Mouse (Mus musculus) retina, adult 2 months (tissue): ENCODE measurements at regions not wholly inside any gene's neighbourhood (a gene's known extent, or its start where the extent isn't known, plus 50 kb on each side); places are given as distances from the start of the nearest gene placed in this dataset.

Experiments
- DNase-seq: peaks from one replicate; pipeline ENCODE4 v3.0.0-alpha.2; 2012; ENCODE audit warnings: low read depth, low spot score

DNA sequence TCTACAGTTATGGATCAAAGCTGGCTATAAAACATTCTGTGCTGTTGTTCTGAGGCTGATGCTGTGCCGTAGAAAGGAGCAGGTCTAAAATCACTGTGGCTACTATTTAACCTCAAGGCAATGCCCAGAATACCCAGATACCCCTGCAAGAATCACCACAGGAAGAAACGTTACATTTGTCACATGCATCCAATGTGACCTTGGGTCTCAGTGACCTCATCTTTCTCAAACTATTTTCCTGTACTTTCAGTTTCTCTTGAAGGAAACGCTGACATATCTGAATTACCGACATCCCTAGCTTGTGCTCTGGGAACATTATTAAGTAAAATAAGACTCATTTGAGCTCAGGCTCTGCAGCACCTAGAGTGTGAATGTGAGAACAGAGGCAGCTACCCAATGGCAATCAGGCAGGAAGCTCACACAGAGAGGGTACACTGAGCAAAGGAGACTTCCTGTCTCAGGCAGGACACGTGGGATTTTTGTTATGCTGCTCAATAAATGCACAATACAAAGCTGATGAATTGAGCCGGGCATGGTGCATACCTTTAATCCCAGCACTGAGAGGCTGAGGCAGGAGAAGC lies 436.7 kb upstream of the Jarid2 start:
- DNase-seq, result no peak

DNA sequence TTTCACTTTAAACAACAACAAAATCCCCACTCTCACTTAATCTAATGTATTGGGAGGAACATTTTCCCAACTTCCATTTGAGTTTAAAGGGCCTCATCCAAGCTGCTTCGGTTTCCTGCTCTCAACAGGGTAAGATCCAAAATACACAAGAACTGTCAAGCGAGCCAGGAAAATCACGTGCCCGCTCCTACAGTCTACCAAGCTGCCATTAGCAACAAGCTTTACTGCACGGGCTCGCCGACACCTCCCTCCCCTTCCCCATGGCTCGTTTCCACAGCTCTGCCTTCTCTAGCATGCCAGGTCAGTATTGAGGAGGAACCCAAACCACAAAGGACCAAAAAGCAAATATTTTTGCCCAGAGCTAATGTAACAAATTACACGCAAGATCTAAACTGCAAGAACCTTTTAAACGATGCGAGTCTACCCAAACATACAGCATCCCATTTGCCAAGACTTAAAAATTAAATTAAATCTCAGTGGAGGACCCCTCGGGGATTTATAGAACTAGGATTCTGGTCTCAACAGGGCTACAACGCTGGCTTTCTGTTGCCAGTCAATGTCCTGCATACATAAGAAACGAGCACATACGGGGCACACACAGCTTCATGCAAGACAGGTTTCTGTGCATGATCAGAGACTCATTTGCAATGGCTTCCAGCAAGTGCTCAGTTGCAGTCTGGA lies 435.4 kb upstream of the Jarid2 start:
- no peak for DNase-seq

DNA sequence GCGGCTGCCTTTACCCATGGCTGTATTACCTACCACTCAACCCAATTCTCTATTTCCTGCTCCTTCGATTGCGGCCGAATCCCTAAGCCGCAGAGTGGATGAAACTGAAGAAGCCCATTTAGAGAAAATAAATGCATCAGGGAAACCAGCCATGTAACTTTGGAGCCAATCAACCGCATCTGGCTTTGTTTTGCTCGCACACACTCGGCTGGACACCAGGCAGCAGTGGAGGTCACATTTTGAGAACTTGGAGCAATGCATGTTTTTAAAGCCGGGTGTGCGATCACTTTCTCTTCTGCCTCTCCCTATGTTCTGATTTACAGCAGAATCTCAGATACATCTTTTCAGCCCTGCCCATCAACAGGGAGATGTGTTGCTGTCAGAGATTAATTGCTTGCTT lies 433.7 kb upstream of the Jarid2 start:
- DNase-seq, result no peak

DNA sequence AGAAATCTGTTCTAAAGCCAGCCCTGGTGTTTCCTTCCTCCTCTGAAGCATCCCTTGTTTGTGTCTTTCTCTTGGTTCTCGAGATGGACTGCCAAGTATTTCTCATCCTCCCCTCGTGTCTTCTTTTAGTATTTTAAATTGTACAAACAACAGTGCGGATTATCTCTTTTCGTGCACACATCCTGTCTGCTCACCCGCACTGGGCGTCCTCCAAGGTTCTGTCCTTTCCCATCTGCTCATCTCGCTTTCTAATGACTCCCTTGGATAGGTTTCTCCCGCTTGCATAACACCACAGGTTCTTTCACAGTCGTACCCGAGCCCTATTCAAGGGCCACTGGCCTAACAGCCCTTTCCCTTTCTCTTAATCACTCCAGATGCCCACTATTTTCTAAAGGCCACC lies 428.7 kb upstream of the Jarid2 start:
- no peak for DNase-seq

DNA sequence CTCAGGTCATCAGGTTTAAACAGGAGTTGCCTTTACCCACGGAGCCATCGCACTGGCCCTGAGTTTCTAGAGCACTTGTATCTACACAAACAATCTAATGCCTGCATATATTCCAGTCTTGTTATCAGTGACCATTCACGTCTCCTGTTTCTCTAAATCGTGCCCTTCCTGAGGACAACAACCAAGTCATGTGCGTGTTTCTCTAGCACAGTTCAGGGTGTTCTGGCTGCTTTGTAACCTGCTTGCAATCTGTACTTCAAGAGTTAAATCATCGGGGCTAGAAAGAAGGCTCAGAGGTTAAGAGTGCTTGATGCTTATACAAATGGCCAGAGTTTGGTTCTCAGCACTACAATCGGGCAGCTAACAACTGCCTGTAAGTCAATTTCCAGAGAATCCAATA lies 428.1 kb upstream of the Jarid2 start:
- DNase-seq, result no peak

DNA sequence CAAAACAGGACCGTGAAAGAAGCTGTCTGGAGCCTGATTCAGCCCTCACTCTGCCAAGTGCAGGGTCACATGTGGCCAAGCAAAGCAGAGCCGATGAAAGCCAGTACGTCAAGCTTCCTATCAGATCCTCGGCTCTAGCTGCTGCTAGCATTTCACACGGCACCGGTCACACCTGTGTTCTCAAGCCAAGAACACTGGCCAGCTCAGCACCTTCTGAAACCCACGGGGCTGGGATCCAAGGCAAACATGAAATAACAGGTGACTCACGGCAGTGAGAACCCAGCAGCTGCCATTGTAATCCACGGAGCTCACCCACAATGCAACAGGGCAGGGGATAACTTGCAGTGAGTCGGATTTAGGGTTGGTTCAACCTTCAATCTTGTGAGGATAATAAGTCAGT lies 427.3 kb upstream of the Jarid2 start:
- no peak for DNase-seq

DNA sequence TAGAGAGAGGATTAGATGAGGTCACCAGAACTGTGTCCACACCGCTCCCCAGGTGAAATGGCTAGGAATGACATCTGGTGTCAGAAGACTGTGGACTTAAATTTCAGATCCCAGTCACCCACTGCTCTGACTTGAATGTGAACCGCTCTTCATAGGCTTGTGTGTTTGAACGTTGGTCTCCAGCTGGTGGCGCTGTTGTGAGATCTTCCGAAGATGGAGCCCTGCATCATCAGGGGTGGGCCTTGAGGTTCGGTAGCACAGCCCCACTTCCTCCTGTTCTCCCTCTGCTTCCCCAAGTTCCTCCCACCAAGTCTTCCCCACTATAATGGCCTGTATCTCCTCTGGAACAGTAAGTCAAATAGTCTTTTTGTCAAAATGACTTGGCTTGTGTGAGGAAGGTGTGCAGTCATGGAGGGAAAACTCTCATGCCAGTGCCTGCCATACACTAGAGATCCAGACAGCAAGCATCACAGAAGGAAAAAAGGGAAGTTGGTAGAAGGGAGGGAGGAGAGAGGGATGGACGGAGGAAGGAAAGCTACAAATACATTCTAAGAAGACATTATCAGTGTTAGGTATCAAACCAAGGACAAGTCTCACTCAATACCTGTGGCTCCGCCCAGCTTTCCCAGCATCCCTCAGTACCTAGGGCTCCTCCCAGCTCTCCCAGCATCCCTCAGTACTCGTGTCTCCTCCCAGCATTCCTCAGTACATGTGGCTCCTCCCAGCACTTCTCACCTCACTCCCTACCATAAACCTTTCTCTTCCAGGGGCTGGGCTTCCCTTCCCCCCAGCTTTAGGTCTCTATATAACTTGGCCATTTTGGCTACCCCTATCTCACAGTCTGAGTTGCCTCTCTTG lies 423.9 kb upstream of the Jarid2 start:
- DNase-seq, result no peak

DNA sequence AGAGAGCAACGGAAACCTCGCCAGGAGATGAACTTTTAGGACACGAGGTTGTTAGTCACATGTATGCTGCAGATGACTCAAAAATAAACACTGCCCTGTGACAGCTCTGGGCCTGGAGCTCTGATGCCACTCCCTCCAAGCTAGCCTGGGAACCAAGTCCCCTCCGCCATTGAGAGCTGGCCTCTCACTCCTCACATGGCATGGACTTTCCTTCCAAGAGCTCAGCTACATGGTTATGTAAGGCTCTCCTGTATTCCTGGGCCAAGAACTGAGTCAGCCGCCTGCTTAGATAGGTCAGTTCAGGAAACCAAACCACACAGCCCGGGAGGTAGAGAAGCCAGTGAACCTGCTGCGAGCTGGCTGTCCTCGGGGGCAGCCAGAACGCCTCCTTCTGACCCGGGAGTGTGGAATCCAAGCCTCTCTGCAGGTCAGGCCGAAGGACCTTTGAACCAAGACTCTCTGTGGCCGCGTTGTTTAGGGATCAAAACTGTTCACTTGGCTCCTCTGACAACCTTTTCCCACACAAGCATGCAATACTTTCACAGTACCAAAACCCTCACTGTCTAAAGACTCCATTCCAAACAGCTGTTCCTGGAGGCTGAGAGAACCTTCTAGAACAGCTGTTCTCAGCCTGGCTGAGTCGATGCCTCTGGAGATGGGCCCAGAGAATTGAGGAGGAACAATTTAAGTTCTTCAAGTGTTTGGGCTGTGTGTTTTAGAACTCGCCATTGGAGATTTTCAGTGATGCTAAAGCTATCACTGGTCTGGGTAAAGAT lies 422.8 kb upstream of the Jarid2 start:
- DNase-seq, result no peak

DNA sequence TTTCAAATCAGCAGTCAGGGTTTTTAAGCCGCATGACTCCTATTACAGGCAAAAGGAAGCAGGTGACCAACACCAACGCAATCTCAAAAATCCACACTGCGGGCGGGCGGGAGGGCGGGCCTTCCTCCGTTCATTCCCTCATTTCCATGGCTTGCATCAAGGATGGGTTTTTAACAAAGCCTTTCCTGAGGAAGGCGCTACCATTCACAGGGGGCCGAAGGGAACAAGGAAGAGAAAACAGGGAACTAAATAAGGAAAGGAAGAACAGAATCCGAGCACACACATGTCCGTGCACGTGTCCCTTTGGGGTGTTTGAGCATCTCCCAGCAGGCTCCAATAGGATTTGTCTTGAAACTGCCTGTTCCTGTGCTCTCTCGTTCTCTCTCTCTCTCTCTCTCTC lies 421.0 kb upstream of the Jarid2 start:
- no peak for DNase-seq

DNA sequence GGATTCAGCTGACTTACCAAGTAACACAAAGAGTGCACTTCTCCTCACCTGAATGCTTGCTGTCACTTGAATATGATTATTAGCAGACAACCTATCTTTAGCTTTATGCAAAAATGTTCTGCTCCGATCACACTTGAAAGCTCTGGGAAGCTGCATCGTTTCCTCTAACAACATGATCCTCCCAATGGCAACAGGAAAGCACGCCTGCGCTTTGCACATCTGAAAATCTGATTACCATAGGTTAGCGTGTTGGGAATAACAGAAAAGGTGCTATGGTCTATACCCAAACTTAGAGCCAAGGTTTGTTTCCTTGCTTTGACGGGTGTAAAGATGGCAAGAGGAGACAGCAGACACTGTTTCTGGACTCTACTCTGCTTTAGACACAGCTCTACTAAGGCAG lies 417.0 kb upstream of the Jarid2 start:
- no peak for DNase-seq

DNA sequence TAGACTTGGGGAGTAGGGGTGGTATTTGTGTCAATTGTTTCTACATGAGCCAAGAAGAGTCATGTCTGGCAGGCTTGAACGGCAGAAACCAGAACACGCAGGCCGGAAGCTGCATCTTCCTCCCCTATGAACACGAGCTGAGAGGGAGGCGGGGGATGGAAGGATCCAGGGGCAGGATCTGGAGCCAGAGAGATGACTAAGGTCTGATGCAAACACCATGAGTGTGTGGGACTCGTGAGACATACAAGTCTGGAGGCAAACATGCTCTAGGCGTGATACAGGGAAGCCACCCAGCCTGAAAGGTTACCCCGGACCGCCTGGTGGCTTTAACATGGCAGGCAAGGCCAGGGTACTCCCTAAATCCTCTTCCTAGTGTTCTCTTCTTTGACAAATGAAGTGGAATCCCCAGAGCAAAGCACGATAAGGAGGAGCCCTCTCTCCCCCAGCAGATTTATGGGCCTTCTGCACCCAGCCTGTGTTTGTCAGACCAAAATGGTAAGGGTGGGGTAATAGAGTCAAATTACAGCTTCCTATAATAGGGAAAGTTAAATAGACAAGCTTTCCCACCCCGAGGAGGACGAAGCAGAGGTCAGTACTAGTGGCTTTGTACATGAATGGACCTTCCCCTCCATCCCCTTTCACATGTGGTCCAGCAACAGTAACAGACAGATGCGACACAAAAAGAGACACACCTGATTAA lies 412.4 kb upstream of the Jarid2 start:
- no peak for DNase-seq

DNA sequence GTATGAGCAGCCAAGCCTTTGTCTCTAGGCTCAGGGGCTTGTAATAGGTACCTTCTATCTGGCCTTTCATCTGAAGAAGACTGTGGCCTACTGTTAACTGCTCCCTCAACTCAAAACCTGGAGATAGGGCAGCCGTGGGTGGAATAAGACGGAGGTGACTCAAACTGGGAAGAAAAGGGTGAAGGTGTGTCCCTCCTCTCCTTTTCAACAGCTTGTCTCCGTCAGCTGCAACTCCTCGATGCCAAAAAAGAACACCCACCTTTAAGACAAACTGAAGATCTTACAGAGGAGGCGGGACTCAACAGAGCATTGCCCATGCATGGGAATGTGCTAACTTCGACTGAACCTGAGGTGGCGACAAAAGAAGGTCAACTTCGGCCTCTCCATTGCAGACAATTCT lies 411.7 kb upstream of the Jarid2 start:
- no peak for DNase-seq

DNA sequence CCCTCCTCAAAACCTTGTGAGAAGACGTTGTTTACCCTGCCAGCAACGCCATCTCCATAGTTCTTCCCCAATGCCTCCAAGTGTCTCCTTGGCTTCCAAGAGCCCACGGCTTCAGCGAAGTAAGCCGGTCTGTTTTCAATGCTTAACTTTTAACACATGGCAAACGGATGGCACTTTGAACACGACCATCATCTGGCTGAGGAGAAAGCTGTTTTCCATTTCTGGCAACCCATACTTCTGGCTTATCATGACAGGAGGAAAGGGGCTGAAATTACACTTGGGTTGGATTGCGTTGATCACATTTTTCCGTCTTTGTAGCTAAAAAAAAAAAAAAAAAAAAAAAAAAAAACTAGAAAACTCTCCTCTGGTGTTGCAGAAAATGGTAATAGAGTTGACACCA lies 410.2 kb upstream of the Jarid2 start:
- no peak for DNase-seq

DNA sequence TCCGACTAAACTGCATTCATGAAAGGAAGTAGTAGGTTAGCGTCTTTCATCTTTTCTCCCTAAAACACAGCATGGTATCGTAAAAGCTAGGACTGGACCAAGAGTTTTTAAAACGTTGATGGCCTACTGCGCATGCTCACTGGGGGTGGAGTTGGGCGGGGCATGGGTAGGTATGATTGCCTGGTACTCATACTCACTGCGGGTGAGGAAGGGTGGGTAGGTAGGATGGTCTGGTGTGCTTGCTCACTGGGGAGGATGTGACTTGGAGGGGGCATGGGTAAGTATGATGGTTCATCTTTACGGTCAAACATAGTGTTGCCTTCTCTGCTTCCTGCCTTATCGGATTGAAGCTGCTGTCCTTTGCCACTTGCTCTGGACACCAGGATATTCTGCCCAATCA lies 409.8 kb upstream of the Jarid2 start:
- no peak for DNase-seq

DNA sequence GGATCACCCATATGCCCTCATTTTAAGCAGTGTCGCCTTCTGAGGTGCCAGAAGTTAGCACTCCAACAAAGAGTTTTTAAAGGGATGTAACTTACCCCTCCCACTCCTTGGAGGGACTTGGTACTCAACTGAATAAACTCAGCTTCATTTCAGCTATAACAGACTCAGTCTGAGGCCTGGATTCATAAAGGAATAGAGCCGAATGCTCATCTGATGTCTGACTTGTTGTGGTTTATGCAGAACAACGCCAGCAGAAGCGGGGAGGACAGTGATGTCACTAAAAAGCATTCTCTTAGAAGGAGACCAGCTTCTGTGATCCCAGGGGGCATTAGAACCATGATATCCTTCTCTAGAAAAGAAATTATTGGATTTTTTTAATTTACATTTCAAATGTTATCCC lies 409.0 kb upstream of the Jarid2 start:
- DNase-seq, result no peak

DNA sequence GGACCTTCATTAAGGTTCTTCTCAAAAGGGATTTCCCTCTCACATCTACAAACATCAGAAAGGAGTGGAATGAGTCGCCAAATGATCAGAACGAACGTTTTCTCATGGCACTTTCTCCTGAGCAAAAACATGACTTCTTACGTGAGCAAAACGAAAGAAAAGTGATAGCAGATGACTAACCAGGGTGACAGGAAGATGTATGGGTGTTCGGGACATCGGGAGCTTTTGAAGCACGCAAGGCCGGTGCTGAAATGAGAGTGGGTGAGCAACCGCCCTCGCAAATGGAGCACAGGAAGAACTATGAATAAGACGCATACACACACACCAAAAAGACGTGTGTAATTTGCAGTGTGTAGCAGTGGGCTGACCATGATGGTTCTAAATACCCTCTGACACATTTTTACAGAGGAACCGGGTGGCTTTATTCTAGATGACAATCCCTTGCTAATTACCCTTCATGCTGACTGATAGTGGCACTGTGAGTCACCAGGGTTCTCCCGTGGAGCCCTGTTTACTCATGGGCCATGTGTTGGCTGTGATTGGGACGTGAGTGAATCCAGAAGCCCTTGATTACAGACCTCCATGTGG lies 408.2 kb upstream of the Jarid2 start:
- DNase-seq, result no peak

DNA sequence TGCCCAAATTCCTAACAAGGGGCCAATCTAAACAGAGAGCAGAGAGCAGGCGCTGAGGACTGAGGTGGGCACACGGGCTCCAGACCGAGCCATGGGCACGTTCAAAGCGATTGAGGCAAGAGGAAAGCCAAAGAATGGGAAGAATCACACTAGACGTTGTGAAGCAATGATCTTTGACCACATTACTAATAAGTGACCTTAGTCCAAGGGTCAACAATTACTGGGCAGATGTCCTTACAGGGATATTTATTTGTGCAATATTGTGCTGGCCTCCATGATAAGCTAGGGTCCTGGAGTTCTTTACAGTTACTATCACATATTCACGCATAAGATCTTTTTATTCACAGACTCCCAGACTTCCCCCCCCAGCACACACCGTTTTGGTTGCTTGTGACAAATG lies 400.9 kb upstream of the Jarid2 start:
- DNase-seq, result no peak

DNA sequence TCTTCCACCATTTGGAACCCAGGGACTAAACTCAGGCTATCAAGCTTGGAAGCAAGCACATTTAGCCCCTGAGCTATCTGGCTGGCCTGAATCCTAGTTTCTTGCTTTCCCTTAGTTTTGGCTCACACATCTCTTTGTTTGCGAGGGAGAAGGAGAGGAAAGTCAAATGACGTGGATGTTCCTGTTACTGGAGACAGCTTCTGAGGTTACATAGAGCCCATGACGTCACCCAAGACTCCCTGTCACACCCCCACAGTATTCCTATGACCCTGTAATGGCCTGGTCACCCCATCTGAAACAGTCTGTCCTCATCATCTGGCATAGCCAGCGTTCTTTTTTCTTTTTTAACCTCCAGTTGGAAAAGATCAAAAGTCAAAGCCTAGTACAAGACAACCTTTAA lies 400.1 kb upstream of the Jarid2 start:
- no peak for DNase-seq

DNA sequence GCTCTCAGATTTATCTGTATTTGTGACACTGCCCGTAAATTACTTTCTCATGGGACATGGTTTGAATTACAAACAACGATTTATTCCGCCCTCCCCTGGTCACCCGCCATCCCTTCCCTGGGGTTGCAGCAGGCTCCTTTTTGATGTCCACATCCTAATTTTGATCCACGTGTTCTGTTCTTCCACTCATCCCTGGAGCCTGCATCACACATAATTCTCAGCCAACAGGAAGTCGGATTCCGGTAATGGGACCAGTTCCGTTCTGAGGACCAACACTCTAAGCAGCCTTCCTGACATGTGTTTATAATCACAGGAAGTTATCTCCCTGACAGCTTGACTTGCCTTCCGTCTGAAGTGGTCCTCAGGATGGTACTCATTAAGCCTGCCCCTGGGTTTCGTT lies 399.6 kb upstream of the Jarid2 start:
- DNase-seq, result no peak

DNA sequence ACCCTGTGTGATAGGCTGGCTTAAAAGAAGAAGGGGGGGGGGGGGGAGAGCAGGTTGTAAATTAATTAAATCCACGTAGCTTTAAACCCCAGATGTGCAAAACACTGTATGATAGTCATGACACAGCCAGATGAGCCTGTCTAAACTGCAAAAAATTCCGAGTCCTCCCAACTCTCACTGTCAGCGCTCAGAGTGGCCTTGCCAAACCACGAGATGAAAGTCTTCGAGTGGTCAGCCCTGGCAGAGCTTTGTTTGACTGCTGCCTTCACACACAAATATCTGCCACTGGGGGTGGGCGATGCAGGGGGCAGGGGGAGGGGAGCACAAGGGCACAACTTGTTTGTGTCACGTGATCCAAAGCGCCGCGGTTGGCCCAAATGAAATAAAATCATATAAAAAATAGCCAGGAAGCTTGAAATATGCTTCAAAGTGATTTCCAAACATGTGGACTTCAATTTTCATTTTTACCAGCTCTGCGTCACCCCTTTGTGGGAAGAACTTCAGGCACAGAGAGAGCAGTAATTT lies 396.5 kb upstream of the Jarid2 start:
- no peak for DNase-seq
